Mouse (Mus musculus) liver, adult 2 months (tissue): ENCODE measurements at regions not wholly inside any gene's neighbourhood (a gene's known extent, or its start where the extent isn't known, plus 50 kb on each side); places are given as distances from the start of the nearest gene placed in this dataset.

Experiments used
- DNase-seq: peaks from one replicate; pipeline ENCODE4 v3.0.0-alpha.2; 2011; ENCODE audit warnings: low read depth, low spot score; ENCODE audit errors: extremely low read depth
- H3K27ac ChIP-seq: fragments of 200-500 bp; replicated peaks from 2 replicates; pipeline ENCODE4 v1.5.1; 2012; ENCODE audit warnings: low read depth, mild to moderate bottlenecking, control low read depth, inconsistent platforms, low read length; ENCODE audit not compliant: insufficient read depth
- H3K27me3 ChIP-seq: fragments of 200-500 bp; 2 replicates; pipeline ENCODE4 v1.6.1; 2012; ENCODE audit warnings: mild to moderate bottlenecking, moderate library complexity, low read length, inconsistent platforms; ENCODE audit not compliant: control insufficient read depth, insufficient read depth
- H3K36me3 ChIP-seq: fragments of 200-500 bp; 2 replicates; pipeline ENCODE4 v1.6.1; 2012; ENCODE audit warnings: low read length, inconsistent platforms; ENCODE audit not compliant: control insufficient read depth, insufficient read depth
- H3K4me1 ChIP-seq: fragments of 200-500 bp; 2 replicates; pipeline ENCODE4 v1.6.1; 2011; ENCODE audit warnings: low read length; ENCODE audit not compliant: control insufficient read depth, insufficient read depth
- H3K4me3 ChIP-seq: fragments of 200-500 bp; 2 replicates; pipeline ENCODE4 v1.5.1; 2011; ENCODE audit warnings: low read depth, mild to moderate bottlenecking, control low read depth, low read length, moderate library complexity; ENCODE audit not compliant: insufficient read depth
- H3K79me2 ChIP-seq: fragments of 200-500 bp; 2 replicates; pipeline ENCODE4 v1.6.1; 2012; ENCODE audit warnings: inconsistent platforms, mild to moderate bottlenecking, low read length, moderate library complexity; ENCODE audit not compliant: control insufficient read depth, insufficient read depth
- H3K9ac ChIP-seq: fragments of 200-500 bp; 2 replicates; pipeline ENCODE4 v1.6.1; 2012; ENCODE audit warnings: low read depth, mild to moderate bottlenecking, control low read depth, inconsistent platforms, low read length
- CTCF ChIP-seq: fragments of 200-500 bp; IDR thresholded peaks from 2 replicates; pipeline ENCODE4 v1.5.1; 2011; ENCODE audit warnings: low read depth, low read length, control low read depth
- POLR2A ChIP-seq: fragments of 200-500 bp; IDR thresholded peaks from 2 replicates; pipeline ENCODE4 v1.6.1; 2011; ENCODE audit warnings: low read length, control low read depth; ENCODE audit not compliant: insufficient read depth; ENCODE audit errors: extremely low read depth
- WGBS: fragments of 180-500 bp; shearing (Covaris S2); methylation state at CpG from one replicate; pipeline ENCODE4 v1.1.7; 2018; 5-methylcytosine and 5-hydroxymethylcytosine counted together

DNA sequence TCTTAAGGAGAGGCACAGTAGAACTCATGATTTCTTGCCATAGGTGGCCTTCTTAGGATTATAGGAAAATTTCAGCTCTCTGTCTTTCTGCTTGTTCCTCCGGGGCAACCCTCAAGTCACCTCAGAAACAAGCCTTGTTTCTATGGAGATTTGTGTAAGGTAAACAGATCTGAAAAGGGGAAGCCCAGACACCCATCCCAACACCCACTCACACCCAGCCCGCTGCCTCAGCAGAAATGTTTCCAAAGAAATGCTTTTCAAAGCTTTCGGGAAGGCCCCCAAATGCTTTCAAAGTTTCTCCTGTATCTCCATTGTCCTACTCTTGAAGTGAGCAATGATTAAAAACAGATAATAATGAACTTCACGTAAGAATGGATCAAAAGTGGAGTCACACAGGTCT is 64.9 kb upstream of the Rbpj start:
- Histone ChIP-seq H3K36me3 (no peaks in the 10 kb centered on the region), H3K79me2 (no peaks in the 10 kb centered on the region), H3K4me1 (no peaks in the 10 kb centered on the region), H3K4me3 (no peak overlapping the region), H3K9ac (no peak overlapping the region), H3K27ac (no peak overlapping the region), H3K27me3 (no peaks in the 10 kb centered on the region)
- TF ChIP-seq POLR2A (no peak), CTCF (no peak)
- no peak for DNase-seq
- 75% methylated on average over 4 of the region's 4 CpGs for WGBS

DNA sequence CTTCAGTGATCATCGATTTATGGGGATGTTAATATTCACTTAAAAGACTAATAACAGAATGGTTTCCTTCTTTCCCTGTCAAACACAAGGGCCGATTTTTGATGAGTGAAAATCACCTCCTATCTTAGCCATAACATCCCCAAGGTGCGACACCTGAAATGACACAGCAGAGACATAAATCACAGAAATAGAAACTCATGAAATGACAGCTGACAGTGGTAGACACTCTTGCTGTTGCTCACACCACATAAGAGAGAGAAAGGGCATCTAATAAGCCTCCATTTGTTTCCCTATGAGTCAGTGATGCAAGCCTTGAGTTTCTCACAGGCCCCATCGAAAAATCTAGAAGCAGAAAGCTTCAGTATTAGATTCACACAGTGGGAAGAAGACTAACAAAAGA is 63.9 kb upstream of the Rbpj start:
- no peaks in the 10 kb centered on the region for H3K36me3 ChIP-seq
- H3K79me2 ChIP-seq = no peaks in the 10 kb centered on the region
- WGBS = 90% methylated on average over 4 of the region's 4 CpGs
- no peak for DNase-seq
- no peak overlapping the region for H3K9ac ChIP-seq
- H3K27me3 ChIP-seq = no peaks in the 10 kb centered on the region
- no peak overlapping the region for H3K27ac ChIP-seq
- H3K4me3 ChIP-seq = no peak overlapping the region
- TF ChIP-seq POLR2A (no peak), CTCF (no peak)
- no peaks in the 10 kb centered on the region for H3K4me1 ChIP-seq

DNA sequence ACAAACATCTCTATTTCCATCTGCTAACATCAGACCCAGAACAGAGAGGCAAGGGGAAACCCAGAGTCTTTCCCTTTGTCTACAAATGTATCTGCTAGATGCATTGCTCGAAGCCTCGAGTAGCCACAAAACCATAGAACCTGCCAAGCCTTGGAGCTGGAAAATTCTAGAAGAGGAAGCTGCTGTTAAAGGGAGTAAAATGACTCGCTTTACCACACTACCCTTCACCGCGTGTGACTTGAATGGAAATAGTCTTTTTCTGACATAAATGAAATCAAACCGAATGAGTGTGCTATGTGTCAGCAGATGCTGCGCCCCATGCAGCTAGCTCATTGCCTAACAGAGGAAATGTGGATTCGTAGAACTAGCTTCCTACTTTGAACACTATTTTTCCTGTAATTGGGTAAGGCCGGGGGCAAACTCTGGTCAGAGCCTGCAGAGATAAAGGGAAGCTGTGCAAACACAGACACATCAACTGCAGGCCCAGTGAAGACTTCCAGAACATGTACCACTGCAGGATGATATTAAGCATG is 63.3 kb upstream of the Rbpj start:
- WGBS = 61% methylated on average over 9 of the region's 9 CpGs
- Histone ChIP-seq H3K27ac (no peak overlapping the region), H3K36me3 (no peaks in the 10 kb centered on the region), H3K4me3 (no peak overlapping the region), H3K9ac (no peak overlapping the region), H3K4me1 (no peaks in the 10 kb centered on the region), H3K27me3 (no peaks in the 10 kb centered on the region), H3K79me2 (no peaks in the 10 kb centered on the region)
- DNase-seq = peak; percentile 31
- no peak for TF ChIP-seq CTCF
- TF ChIP-seq POLR2A = no peak

DNA sequence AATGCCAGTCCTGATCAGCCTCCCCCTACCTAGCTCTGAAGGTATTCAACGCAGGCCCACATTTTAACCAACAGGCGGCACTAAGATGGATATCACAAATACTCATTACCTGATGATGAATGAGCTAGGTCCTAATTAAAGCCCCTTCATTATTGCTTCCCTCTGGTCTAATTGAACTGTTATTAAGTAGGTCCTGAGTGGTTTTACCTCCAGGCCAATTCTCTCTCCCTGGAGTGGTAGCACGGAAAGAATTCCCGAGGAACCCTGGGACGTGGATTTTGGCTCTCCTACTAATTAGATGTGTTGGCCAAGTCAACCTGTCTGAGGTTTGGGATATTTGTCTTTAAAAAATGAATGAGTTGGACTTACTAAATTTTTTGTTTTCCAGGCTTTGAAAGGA is 60.0 kb upstream of the Rbpj start:
- H3K4me3 ChIP-seq = no peak overlapping the region
- no peak for TF ChIP-seq CTCF
- no peak for TF ChIP-seq POLR2A
- no peak overlapping the region for H3K27ac ChIP-seq
- no peaks in the 10 kb centered on the region for H3K4me1 ChIP-seq
- 96% methylated on average over 5 of the region's 5 CpGs for WGBS
- no peak for DNase-seq
- no peaks in the 10 kb centered on the region for H3K79me2 ChIP-seq
- no peak overlapping the region for H3K9ac ChIP-seq
- H3K27me3 ChIP-seq = no peaks in the 10 kb centered on the region
- no peaks in the 10 kb centered on the region for H3K36me3 ChIP-seq

DNA sequence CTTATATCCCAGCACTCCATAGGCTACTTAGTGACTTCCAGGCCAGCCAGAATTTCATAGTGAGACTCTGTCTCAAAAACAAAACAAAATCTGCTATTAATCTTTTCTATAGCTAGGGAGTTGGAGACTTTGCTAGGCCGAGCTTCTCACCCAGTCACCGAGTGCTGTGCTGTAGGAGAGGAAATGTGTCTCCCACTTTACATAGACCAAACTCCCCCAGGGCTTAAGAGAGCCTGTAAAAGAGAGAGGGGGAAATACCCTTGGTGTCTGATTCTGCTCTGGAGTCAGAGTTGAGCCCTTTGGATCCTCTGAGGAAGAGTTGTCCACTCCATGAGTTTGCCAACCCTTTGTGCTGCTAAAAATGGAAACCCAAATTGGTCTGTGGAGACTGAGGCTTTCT is 58.3 kb upstream of the Rbpj start:
- no peak overlapping the region for H3K9ac ChIP-seq
- no peak for DNase-seq
- no peaks in the 10 kb centered on the region for H3K79me2 ChIP-seq
- H3K27ac ChIP-seq = no peak overlapping the region
- H3K36me3 ChIP-seq = no peaks in the 10 kb centered on the region
- no peaks in the 10 kb centered on the region for H3K27me3 ChIP-seq
- WGBS = 95% methylated on average over 2 of the region's 2 CpGs
- no peaks in the 10 kb centered on the region for H3K4me1 ChIP-seq
- TF ChIP-seq CTCF = no peak
- no peak for TF ChIP-seq POLR2A
- H3K4me3 ChIP-seq = no peak overlapping the region

DNA sequence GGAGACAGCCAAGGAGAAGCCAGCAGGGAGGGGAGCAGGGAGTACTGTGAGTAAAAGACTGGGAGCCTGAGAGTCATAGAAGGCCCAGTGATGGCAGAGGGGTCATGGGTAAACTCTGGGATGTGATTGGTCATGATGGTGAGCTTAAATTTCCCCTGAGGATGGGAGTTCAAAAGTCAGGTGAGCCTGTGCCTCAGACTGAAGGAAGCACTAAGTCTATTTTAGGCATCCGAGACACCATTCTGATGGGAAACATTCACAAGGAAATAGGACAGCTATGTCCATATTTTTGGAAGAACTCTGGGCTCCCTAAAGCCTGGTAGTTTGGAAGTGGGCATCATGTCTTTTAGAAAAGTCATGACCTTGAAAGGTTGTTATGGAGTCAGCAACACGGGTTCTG is 57.7 kb upstream of the Rbpj start:
- WGBS = 92% methylated on average over 2 of the region's 2 CpGs
- H3K4me1 ChIP-seq = no peaks in the 10 kb centered on the region
- no peak overlapping the region for H3K27ac ChIP-seq
- DNase-seq = no peak
- H3K27me3 ChIP-seq = no peaks in the 10 kb centered on the region
- no peaks in the 10 kb centered on the region for H3K36me3 ChIP-seq
- H3K4me3 ChIP-seq = no peak overlapping the region
- H3K79me2 ChIP-seq = no peaks in the 10 kb centered on the region
- TF ChIP-seq POLR2A (no peak), CTCF (no peak)
- H3K9ac ChIP-seq = no peak overlapping the region
